Mouse (Mus musculus): ENCODE results near the gene Fbxo24. TPM values are rescaled to one million over a fixed set of nuclear protein-coding genes. Genes with fewer than 3 reads are reported as not detected.

Gene Fbxo24
- total and polyA plus RNA-seq, 2 experiments from 2014 or later: 0.18 to 0.26 TPM

DNA sequence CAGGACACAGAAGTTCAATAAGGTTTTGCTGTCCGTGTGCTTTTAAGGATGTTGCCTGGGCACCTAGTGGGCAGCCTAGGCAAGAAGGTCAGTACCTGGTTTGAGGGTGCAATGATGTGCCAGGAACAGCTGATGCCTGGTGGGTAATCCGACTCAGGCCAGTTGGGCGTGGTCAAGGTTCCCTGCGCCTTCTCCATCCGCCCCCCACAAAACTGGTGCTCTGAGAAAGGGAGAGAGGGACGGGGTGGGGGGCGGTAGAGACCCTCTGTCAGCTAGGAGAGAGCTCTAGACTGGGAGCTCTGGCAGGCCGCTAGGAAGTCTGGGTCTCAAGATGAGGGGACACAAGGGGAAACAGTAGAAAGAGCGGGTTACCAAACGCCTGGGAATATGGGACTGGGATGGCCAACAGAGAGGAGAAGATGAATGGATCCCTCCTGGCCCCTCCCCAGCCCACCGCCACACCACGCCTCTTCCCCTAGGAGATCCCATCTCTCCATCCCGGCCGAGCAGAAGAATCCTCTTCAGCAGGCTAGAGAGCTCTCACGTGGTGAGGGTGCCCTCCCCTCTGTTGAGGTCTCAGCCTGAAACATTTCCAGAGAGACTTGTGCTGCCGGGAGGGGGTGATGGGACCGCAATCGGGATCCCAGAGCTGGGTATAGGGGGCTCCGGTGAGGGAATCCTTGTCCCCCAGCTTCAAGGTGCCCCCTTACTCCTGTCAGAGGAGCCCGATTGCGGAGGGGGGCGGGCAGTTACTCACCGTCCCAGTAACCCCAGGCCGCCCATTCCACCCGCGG lies 20.7 kb downstream of the Fbxo24 start:
- DNase-seq (ENCODE audit: low spot score) (no peak), ATAC-seq (0 out of 2 replicates have a peak, but pooled peaks have one; percentile 4)
- Histone ChIP-seq H3K9ac (replicated peaks; ENCODE audit: low read length) (no peak overlapping the region), H3K27me3 (ENCODE audit: insufficient read depth, low read length) (no peaks in the 10 kb centered on the region), H3K36me3 (ENCODE audit: insufficient read depth, low read length) (no peaks in the 10 kb centered on the region), H3K27ac (no peak overlapping the region), H3K4me2 (ENCODE audit: low read depth, low read length) (peak overlapping the region; percentile 41), H3K4me1 (ENCODE audit: insufficient read depth, low read length) (peaks cover 8% of the 10 kb centered on the region; the same call in 1 of the 2 replicates), H3K9me3 (ENCODE audit: low read length) (no peaks in the 10 kb centered on the region), H3K4me3 (ENCODE audit: low read length) (0 out of 2 replicates have a peak overlapping the region, but pooled peaks have one; percentile 13)
- 14% methylated on average over 26 of the region's 26 CpGs for WGBS
- no peak for TF ChIP-seq CTCF (IDR thresholded peaks at IDR 0.05; ENCODE audit: low read depth)

DNA sequence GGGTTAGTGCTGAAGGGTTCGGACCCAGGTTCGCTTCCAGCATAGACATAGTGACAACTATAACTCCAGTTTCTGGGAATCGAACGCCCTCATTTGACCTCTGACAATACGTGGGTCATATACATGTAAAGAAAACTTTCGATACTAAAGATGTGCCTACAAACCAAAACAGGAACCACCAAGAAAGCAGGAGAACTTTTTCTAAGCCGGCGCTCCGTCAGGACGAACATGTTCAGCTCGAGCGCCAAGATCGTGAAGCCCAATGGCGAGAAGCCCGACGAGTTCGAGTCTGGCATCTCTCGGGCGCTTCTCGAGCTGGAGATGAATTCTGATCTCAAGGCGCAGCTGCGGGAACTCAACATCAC lies 27.5 kb downstream of the Fbxo24 start:
- Histone ChIP-seq H3K4me3 (ENCODE audit: low read length) (peak overlapping the region; percentile 72), H3K9me3 (ENCODE audit: low read length) (no peaks in the 10 kb centered on the region), H3K9ac (replicated peaks; ENCODE audit: low read length) (peak overlapping the region; percentile 72; the same call in 1 of the 2 replicates), H3K36me3 (ENCODE audit: insufficient read depth, low read length) (no peaks in the 10 kb centered on the region; the same call in 1 of the 2 replicates), H3K27me3 (ENCODE audit: insufficient read depth, low read length) (no peaks in the 10 kb centered on the region), H3K27ac (peak overlapping the region; percentile 26; the same call in 1 of the 2 replicates), H3K4me1 (ENCODE audit: insufficient read depth, low read length) (peaks cover 10% of the 10 kb centered on the region; the same call in 1 of the 2 replicates), H3K4me2 (ENCODE audit: low read depth, low read length) (peak overlapping the region; percentile 84)
- no peak for ATAC-seq
- under 1% methylated on average over 22 of the region's 22 CpGs for WGBS
- TF ChIP-seq CTCF (IDR thresholded peaks at IDR 0.05; ENCODE audit: low read depth): no peak
- no peak for DNase-seq (ENCODE audit: low spot score)

DNA sequence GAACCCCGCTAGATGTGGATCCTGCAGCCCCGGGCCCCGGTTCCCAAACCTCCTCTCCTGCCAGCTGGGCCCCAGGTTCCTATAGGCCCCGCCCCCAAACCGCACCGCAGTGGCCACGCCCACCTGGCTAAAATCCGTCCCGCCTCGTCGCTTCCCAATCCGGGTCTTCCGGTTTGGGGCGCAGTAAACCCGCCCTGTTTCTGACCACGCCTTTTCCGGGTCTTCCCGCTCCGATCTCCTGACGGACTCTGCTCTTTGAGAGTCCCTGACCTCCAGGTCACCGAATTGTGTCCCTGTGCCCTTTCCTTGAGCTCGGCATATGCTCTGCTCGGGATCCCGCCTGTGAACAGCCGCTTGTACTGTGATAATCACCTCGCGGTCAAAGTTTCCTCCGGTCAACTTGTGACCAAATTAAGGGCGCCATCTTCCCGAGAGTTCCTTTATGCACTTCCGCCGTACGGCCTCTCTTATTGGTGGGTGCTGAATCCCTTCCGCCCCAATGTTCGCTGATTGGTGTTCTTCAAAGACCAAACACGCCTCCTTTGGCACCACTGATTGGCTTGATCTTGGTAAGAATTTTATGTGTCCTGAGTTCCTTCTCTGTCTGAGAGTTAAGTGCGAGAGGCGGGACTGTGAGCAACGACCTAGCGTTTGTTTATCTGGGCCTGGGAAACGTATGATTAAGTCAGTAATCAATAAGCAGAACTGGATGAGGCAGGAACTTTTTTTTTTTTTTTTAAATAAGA lies 28.0 kb downstream of the Fbxo24 start, which contains the start of gene Mospd3:
Gene Mospd3 (minus strand): TSS at position 440 of the 746 bp plus-strand sequence.
- peak; percentile 96 for ATAC-seq
- Histone ChIP-seq H3K27ac (peak within 1 kb of the TSS; percentile 78), H3K9me3 (ENCODE audit: low read length) (no peaks in the 10 kb centered on the region), H3K9ac (replicated peaks; ENCODE audit: low read length) (peak within 1 kb of the TSS; percentile 72), H3K4me2 (ENCODE audit: low read depth, low read length) (peak within 1 kb of the TSS; percentile 84), H3K4me3 (ENCODE audit: low read length) (peak within 1 kb of the TSS; percentile 72), H3K36me3 (ENCODE audit: insufficient read depth, low read length) (no peaks in the 10 kb centered on the region; the same call in 1 of the 2 replicates), H3K27me3 (ENCODE audit: insufficient read depth, low read length) (no peaks in the 10 kb centered on the region), H3K4me1 (ENCODE audit: insufficient read depth, low read length) (peaks cover 10% of the 10 kb centered on the region; the same call in 1 of the 2 replicates)
- peak; percentile 98 for DNase-seq (ENCODE audit: low spot score)
- under 1% methylated on average over 40 of the region's 41 CpGs for WGBS
- TF ChIP-seq CTCF (IDR thresholded peaks at IDR 0.05; ENCODE audit: low read depth): no peak

DNA sequence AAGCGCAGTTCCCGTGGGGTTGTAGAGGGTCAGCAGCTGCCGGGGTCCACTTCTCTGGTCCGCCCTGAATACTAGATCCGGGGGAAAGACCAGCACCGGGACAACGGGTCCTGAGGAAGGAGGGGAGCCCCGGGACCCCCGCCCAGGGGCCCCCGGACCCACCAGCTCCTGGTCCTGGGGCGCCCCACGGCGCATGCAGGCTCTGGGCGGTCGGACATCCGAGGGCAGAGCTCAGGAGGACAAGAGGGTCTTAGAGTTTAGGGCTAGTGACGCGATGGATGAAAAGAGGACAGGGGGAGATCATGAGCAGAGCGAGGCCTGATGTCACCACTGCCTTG lies 28.6 kb downstream of the Fbxo24 start:
- Histone ChIP-seq H3K27me3 (ENCODE audit: insufficient read depth, low read length) (no peaks in the 10 kb centered on the region), H3K9me3 (ENCODE audit: low read length) (no peaks in the 10 kb centered on the region), H3K4me2 (ENCODE audit: low read depth, low read length) (peak overlapping the region; percentile 84), H3K36me3 (ENCODE audit: insufficient read depth, low read length) (no peaks in the 10 kb centered on the region; the same call in 1 of the 2 replicates), H3K4me1 (ENCODE audit: insufficient read depth, low read length) (peaks cover 10% of the 10 kb centered on the region; the same call in 1 of the 2 replicates), H3K9ac (replicated peaks; ENCODE audit: low read length) (peak overlapping the region; percentile 72), H3K27ac (peak overlapping the region; percentile 78), H3K4me3 (ENCODE audit: low read length) (peak overlapping the region; percentile 72)
- TF ChIP-seq CTCF (IDR thresholded peaks at IDR 0.05; ENCODE audit: low read depth): no peak
- WGBS: 4% methylated on average over 19 of the region's 19 CpGs
- ATAC-seq (no peak), DNase-seq (ENCODE audit: low spot score) (no peak)

DNA sequence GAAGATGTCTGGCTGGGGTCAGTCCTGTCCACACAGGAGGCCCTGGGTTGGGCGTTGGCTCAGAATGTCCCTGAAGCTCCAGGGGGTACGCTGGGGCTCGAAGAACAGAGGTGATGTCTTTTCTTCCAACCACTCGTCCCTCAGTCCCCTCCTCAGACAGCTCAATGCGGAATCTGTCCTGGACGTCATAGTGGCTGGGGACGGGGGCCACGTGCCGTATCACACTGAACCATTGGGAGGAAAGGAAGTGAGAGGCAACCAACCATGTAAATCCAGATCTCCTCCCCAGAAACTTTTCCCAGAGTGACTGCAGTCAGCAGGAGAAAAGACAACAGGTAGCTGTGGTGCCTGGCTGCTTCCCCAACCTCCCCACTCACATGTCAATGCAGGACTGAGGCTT lies 29.2 kb downstream of the Fbxo24 start:
- Histone ChIP-seq H3K27ac (0 out of 2 replicates have a peak overlapping the region, but pooled peaks have one; percentile 78), H3K9me3 (ENCODE audit: low read length) (no peaks in the 10 kb centered on the region), H3K9ac (replicated peaks; ENCODE audit: low read length) (peak overlapping the region; percentile 72), H3K4me1 (ENCODE audit: insufficient read depth, low read length) (peaks cover 10% of the 10 kb centered on the region; the same call in 1 of the 2 replicates), H3K4me2 (ENCODE audit: low read depth, low read length) (peak overlapping the region; percentile 84), H3K36me3 (ENCODE audit: insufficient read depth, low read length) (no peaks in the 10 kb centered on the region; the same call in 1 of the 2 replicates), H3K4me3 (ENCODE audit: low read length) (peak overlapping the region; percentile 72), H3K27me3 (ENCODE audit: insufficient read depth, low read length) (no peaks in the 10 kb centered on the region)
- TF ChIP-seq CTCF (IDR thresholded peaks at IDR 0.05; ENCODE audit: low read depth): no peak
- DNase-seq (ENCODE audit: low spot score) (no peak), ATAC-seq (no peak)
- 51% methylated on average over 9 of the region's 9 CpGs for WGBS

DNA sequence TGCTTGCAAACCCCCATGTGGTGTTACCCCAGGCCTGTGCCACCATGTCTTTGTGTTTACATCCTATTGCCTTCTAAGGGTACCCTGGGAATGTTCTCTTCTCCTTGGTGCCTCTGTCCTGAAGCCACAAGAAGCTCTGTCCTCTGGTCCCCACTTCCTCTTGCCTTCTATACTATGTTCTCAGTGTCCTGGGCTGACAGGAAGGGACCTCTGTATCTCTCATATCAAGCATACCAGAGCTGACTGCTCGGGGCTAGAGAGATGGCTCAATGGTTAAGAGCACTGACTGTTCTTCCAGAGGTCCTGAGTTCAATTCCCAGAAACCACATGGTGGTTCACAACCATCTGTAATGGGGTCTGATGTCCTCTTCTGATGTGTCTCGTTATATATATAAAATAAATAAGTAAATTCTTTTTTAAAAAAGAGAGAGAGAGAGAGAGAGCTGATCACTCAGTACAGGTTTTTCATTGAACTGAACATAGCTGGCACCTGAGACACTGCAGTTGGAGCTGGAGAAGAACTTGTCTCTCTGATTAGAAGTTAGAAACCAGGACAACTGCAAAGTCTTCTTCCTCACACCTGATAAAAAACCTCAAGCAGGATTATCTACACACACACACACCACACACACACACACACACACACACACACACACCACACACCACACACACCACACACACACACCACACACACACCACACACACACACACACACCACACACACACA lies 30.5 kb downstream of the Fbxo24 start:
- 84% methylated on average over 2 of the region's 2 CpGs for WGBS
- Histone ChIP-seq H3K4me2 (ENCODE audit: low read depth, low read length) (no peak overlapping the region), H3K27me3 (ENCODE audit: insufficient read depth, low read length) (no peaks in the 10 kb centered on the region), H3K9me3 (ENCODE audit: low read length) (no peaks in the 10 kb centered on the region), H3K36me3 (ENCODE audit: insufficient read depth, low read length) (no peaks in the 10 kb centered on the region; the same call in 1 of the 2 replicates), H3K27ac (no peak overlapping the region), H3K4me1 (ENCODE audit: insufficient read depth, low read length) (peaks cover 10% of the 10 kb centered on the region; the same call in 1 of the 2 replicates), H3K9ac (replicated peaks; ENCODE audit: low read length) (no peak overlapping the region), H3K4me3 (ENCODE audit: low read length) (no peak overlapping the region)
- no peak for DNase-seq (ENCODE audit: low spot score)
- TF ChIP-seq CTCF (IDR thresholded peaks at IDR 0.05; ENCODE audit: low read depth): no peak
- ATAC-seq: no peak

Data from hindbrain, postnatal 0 days (tissue).